Mouse (Mus musculus) C2C12 (cell line): ENCODE results near the gene Tob2. TPM values are rescaled to one million over a fixed set of nuclear protein-coding genes. Genes with fewer than 3 reads are reported as not detected.

Source experiments
- H3K27me3 ChIP-seq: one replicate; pipeline ENCODE4 v1.6.1; 2011; ENCODE audit not compliant: control insufficient read depth, insufficient read depth, insufficient read length
- H3K36me3 ChIP-seq: one replicate; pipeline ENCODE4 v1.6.1; 2011; ENCODE audit not compliant: control insufficient read depth, insufficient read depth
- H3K4me3 ChIP-seq: one replicate; pipeline ENCODE4 v1.5.1; 2011; ENCODE audit warnings: mild to moderate bottlenecking, control low read depth; ENCODE audit not compliant: poor library complexity, insufficient read depth, severe bottlenecking
- H3K79me2 ChIP-seq: one replicate; pipeline ENCODE4 v1.6.1; 2011; ENCODE audit not compliant: control insufficient read depth, insufficient read depth
- H3K79me3 ChIP-seq: one replicate; pipeline ENCODE4 v1.6.1; 2011; ENCODE audit warnings: low read depth, control low read depth
- H3ac ChIP-seq: one replicate; pipeline ENCODE3; 2011; ENCODE audit warnings: low read depth; ENCODE audit not compliant: control insufficient read depth, insufficient read length
- CEBPB ChIP-seq: IDR thresholded peaks from one replicate; pipeline ENCODE4 v1.6.1; 2011; ENCODE audit warnings: low read depth, mild to moderate bottlenecking, control low read depth, moderate library complexity
- CTCF ChIP-seq: IDR thresholded peaks from one replicate; pipeline ENCODE4 v1.5.1; 2011; ENCODE audit not compliant: control insufficient read depth, insufficient read depth, insufficient read length
- FOSL1 ChIP-seq: IDR thresholded peaks from one replicate; pipeline ENCODE4 v1.8.0; 2011; ENCODE audit warnings: mild to moderate bottlenecking, low read length; ENCODE audit not compliant: poor library complexity, insufficient read depth, severe bottlenecking
- MAX ChIP-seq: IDR thresholded peaks from one replicate; pipeline ENCODE4 v1.6.1; 2011; ENCODE audit warnings: mild to moderate bottlenecking, control low read depth
- MYOD1 ChIP-seq: IDR thresholded peaks from one replicate; pipeline ENCODE4 v1.6.1; 2011; ENCODE audit warnings: low read depth; ENCODE audit not compliant: control insufficient read depth, insufficient read length
- MYOG ChIP-seq: IDR thresholded peaks from one replicate; pipeline ENCODE4 v1.6.1; 2011; ENCODE audit not compliant: control insufficient read depth, insufficient read length; ENCODE audit errors: extremely low read depth
- USF1 ChIP-seq: IDR thresholded peaks from one replicate; pipeline ENCODE4 v1.6.1; 2011; ENCODE audit warnings: low read depth, mild to moderate bottlenecking, control low read depth, moderate library complexity
- polyA plus RNA-seq: library from polyadenylated mRNA; unstranded; fragments of >200 nt; fragmentation: generic; extraction: Trizol; gene quantifications from one replicate; pipeline ENCODE4 v1.2.1, GENCODE M21; 2012; ENCODE audit warnings: missing spikeins

Gene Tob2
- polyA plus RNA-seq, 1 experiment = 37.5 TPM

GRCm38 (mm10) chr15:81824832-81825231 lies 33.8 kb downstream of the Tob2 start:
- H3K4me3 ChIP-seq = no peak overlapping the region
- peaks cover 59% of the 10 kb centered on the region for H3K36me3 ChIP-seq
- H3K79me2 ChIP-seq = no peaks in the 10 kb centered on the region
- no peak overlapping the region for H3ac ChIP-seq
- H3K79me3 ChIP-seq = no peaks in the 10 kb centered on the region
- no peak for TF ChIP-seq USF1
- TF ChIP-seq MYOG = no peak
- TF ChIP-seq MYOD1 = no peak
- TF ChIP-seq FOSL1 = no peak
- TF ChIP-seq MAX = no peak
- no peak for TF ChIP-seq CEBPB
- TF ChIP-seq CTCF = no peak
- no peaks in the 10 kb centered on the region for H3K27me3 ChIP-seq

- Histone ChIP-seq H3K4me3 (no peak overlapping the region), H3K79me3 (no peaks in the 10 kb centered on the region), H3K36me3 (peaks cover 72% of the 10 kb centered on the region), H3K79me2 (no peaks in the 10 kb centered on the region), H3K27me3 (no peaks in the 10 kb centered on the region), H3ac (no peak overlapping the region)
- TF ChIP-seq MYOD1 (no peak), CEBPB (no peak), CTCF (no peak), MAX (no peak), FOSL1 (no peak), MYOG (no peak), USF1 (no peak)
Observed at GRCm38 (mm10) chr15:81822631-81823030, 36.0 kb downstream of the Tob2 start.

GRCm38 (mm10) chr15:81818404-81818803 lies 40.2 kb downstream of the Tob2 start:
- H3K4me3 ChIP-seq = no peak overlapping the region
- no peak overlapping the region for H3ac ChIP-seq
- peaks cover 16% of the 10 kb centered on the region for H3K79me2 ChIP-seq
- peaks cover 71% of the 10 kb centered on the region for H3K36me3 ChIP-seq
- no peaks in the 10 kb centered on the region for H3K27me3 ChIP-seq
- no peak for TF ChIP-seq CEBPB
- no peak for TF ChIP-seq MAX
- no peak for TF ChIP-seq FOSL1
- no peak for TF ChIP-seq MYOD1
- TF ChIP-seq CTCF = no peak
- no peak for TF ChIP-seq MYOG
- no peak for TF ChIP-seq USF1
- no peaks in the 10 kb centered on the region for H3K79me3 ChIP-seq

- peaks cover 50% of the 10 kb centered on the region for H3K36me3 ChIP-seq
- H3K79me2 ChIP-seq = peaks cover 34% of the 10 kb centered on the region
- TF ChIP-seq USF1 (no peak), CEBPB (no peak), MAX (no peak)
- no peaks in the 10 kb centered on the region for H3K27me3 ChIP-seq
- no peak overlapping the region for H3ac ChIP-seq
- H3K79me3 ChIP-seq = no peaks in the 10 kb centered on the region
- H3K4me3 ChIP-seq = no peak overlapping the region
Observed at GRCm38 (mm10) chr15:81814716-81815370, 43.8 kb downstream of the Tob2 start.

- H3K36me3 ChIP-seq = peaks cover 46% of the 10 kb centered on the region
- no peak overlapping the region for H3ac ChIP-seq
- H3K4me3 ChIP-seq = no peak overlapping the region
- H3K79me3 ChIP-seq = no peaks in the 10 kb centered on the region
- H3K27me3 ChIP-seq = no peaks in the 10 kb centered on the region
- TF ChIP-seq FOSL1 (no peak), MYOG (no peak), MYOD1 (no peak), MAX (no peak), CEBPB (no peak), CTCF (no peak), USF1 (no peak)
- H3K79me2 ChIP-seq = peaks cover 34% of the 10 kb centered on the region
Observed at GRCm38 (mm10) chr15:81813986-81814705, 44.5 kb downstream of the Tob2 start.
